Mouse (Mus musculus) limb, embryonic 13.5 days (tissue): ENCODE data around the gene Mysm1. TPM values are rescaled to one million over a fixed set of nuclear protein-coding genes. Genes with fewer than 3 reads are reported as not detected.

Experiments used
- ATAC-seq: fragments of 200-750 bp; cut with Nextera tagmentation; 2 replicates; pipeline ENCODE4 v1.8.0; 2017; ENCODE audit warnings: low read depth, moderate number of reproducible peaks, moderate TSS enrichment; ENCODE audit not compliant: low FRiP score
- H3K27ac ChIP-seq: fragments of 300-500 bp; sonication (generic); 2 replicates; pipeline ENCODE4 v1.5.1; 2015; ENCODE audit warnings: inconsistent platforms, mild to moderate bottlenecking, moderate library complexity
- H3K27me3 ChIP-seq: fragments of 300-500 bp; sonication (generic); 2 replicates; pipeline ENCODE4 v1.6.1; 2015; ENCODE audit warnings: mild to moderate bottlenecking, inconsistent platforms
- H3K36me3 ChIP-seq: fragments of 300-500 bp; sonication (generic); 2 replicates; pipeline ENCODE4 v1.6.1; 2015; ENCODE audit warnings: inconsistent platforms, mild to moderate bottlenecking, moderate library complexity
- H3K4me1 ChIP-seq: fragments of 300-500 bp; sonication (generic); 2 replicates; pipeline ENCODE4 v1.6.1; 2015; ENCODE audit warnings: inconsistent platforms
- H3K4me2 ChIP-seq: fragments of 300-500 bp; sonication (generic); replicated peaks from 2 replicates; pipeline ENCODE4 v1.6.1; 2015; ENCODE audit warnings: inconsistent platforms, mild to moderate bottlenecking, moderate library complexity
- H3K4me3 ChIP-seq: fragments of 300-500 bp; sonication (generic); 2 replicates; pipeline ENCODE4 v1.5.1; 2015; ENCODE audit warnings: moderate library complexity, mild to moderate bottlenecking, inconsistent platforms
- H3K9ac ChIP-seq: fragments of 300-500 bp; sonication (generic); 2 replicates; pipeline ENCODE4 v1.6.1; 2015; ENCODE audit warnings: mild to moderate bottlenecking, inconsistent platforms
- H3K9me3 ChIP-seq: fragments of 300-500 bp; sonication (generic); 2 replicates; pipeline ENCODE4 v1.6.1; 2016; ENCODE audit warnings: inconsistent platforms
- WGBS: fragments of 180-500 bp; shearing (Covaris S2); methylation state at CpG from one replicate; pipeline ENCODE4 v1.1.7; 2015; 5-methylcytosine and 5-hydroxymethylcytosine counted together
- polyA plus RNA-seq: library from polyadenylated mRNA; unstranded; fragments of >200 nt; fragmentation: Nextera tagmentation; extraction: Ambion mirVana; gene quantifications from 2 replicates; pipeline ENCODE4 v1.2.1, GENCODE M21; 2015

The Mysm1 gene
- polyA plus RNA-seq, 1 experiment from 2014 or later = 34.2 TPM

DNA sequence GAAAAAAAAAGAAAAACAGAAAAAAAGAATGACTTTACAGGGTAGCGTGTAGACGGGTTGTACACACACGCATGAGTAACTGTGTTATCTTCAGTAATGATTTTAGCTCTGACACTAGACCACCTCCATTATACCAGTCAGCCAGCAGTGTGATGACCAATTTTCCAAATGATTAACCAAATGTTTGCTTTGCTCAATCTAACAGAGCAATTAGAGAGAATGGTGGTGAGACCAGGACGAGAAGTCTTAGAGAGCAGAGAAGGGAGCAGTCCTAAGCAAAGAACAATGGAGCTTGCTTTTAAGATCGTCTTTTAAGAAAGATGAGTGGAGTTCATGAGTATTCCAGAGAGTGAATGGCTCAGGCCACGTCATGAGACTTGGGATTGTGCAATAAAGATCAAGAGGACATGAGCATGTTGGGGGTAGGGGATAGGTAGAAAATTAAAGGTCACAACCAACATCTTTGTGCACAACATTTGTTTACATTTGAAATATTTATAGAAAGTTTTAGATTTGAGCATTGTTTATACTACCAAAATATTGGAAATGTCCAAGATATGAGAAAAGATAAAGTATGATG, 26.4 kb upstream of the Mysm1 start:
- Histone ChIP-seq H3K4me1 (no peaks in the 10 kb centered on the region), H3K9ac (no peak overlapping the region), H3K4me3 (no peak overlapping the region), H3K36me3 (no peaks in the 10 kb centered on the region), H3K27ac (no peak overlapping the region), H3K27me3 (0 out of 2 replicates have a peak, but pooled peaks cover 2% of the 10 kb centered on the region), H3K4me2 (no peak overlapping the region), H3K9me3 (no peaks in the 10 kb centered on the region)
- ATAC-seq = no peak
- WGBS = 83% methylated on average over 6 of the region's 6 CpGs

GRCm38 (mm10) chr4:95001043-95001775, 22.3 kb upstream of the Mysm1 start:
- WGBS = 48% methylated on average over 6 of the region's 6 CpGs

GRCm38 (mm10) chr4:95000147-95000546, 21.2 kb upstream of the Mysm1 start:
- H3K9ac ChIP-seq = no peak overlapping the region

More at GRCm38 (mm10) chr4:95001043-95001775, 22.3 kb upstream of the Mysm1 start:
- no peak overlapping the region for H3K9ac ChIP-seq
- no peaks in the 10 kb centered on the region for H3K9me3 ChIP-seq
- no peaks in the 10 kb centered on the region for H3K4me1 ChIP-seq
- H3K4me2 ChIP-seq = no peak overlapping the region
- no peak for ATAC-seq
- H3K4me3 ChIP-seq = no peak overlapping the region
- no peaks in the 10 kb centered on the region for H3K36me3 ChIP-seq
- no peaks in the 10 kb centered on the region for H3K27me3 ChIP-seq
- no peak overlapping the region for H3K27ac ChIP-seq

GRCm38 (mm10) chr4:94999249-94999648, 20.3 kb upstream of the Mysm1 start:
- H3K36me3 ChIP-seq = no peaks in the 10 kb centered on the region
- no peak overlapping the region for H3K4me2 ChIP-seq
- H3K4me3 ChIP-seq = no peak overlapping the region
- 60% methylated on average over 3 of the region's 3 CpGs for WGBS
- no peaks in the 10 kb centered on the region for H3K27me3 ChIP-seq
- peaks cover 4% of the 10 kb centered on the region for H3K4me1 ChIP-seq
- H3K27ac ChIP-seq = no peak overlapping the region
- no peak overlapping the region for H3K9ac ChIP-seq
- ATAC-seq = no peak
- no peaks in the 10 kb centered on the region for H3K9me3 ChIP-seq

More at GRCm38 (mm10) chr4:95000147-95000546, 21.2 kb upstream of the Mysm1 start:
- Histone ChIP-seq H3K27me3 (no peaks in the 10 kb centered on the region), H3K4me1 (peaks cover 4% of the 10 kb centered on the region), H3K27ac (no peak overlapping the region), H3K9me3 (no peaks in the 10 kb centered on the region), H3K36me3 (no peaks in the 10 kb centered on the region), H3K4me2 (no peak overlapping the region), H3K4me3 (no peak overlapping the region)
- no peak for ATAC-seq
- WGBS = 79% methylated on average over 1 of the region's 1 CpGs

GRCm38 (mm10) chr4:94995862-94996261, 17.0 kb upstream of the Mysm1 start:
- H3K27me3 ChIP-seq = no peaks in the 10 kb centered on the region
- no peaks in the 10 kb centered on the region for H3K9me3 ChIP-seq
- no peak overlapping the region for H3K4me3 ChIP-seq
- WGBS = 74% methylated on average over 4 of the region's 4 CpGs
- H3K4me2 ChIP-seq = no peak overlapping the region
- H3K27ac ChIP-seq = no peak overlapping the region
- H3K4me1 ChIP-seq = peaks cover 4% of the 10 kb centered on the region
- H3K9ac ChIP-seq = no peak overlapping the region
- no peak for ATAC-seq
- no peaks in the 10 kb centered on the region for H3K36me3 ChIP-seq

- H3K9ac ChIP-seq = no peak overlapping the region
- no peak overlapping the region for H3K4me2 ChIP-seq
- 45% methylated on average over 3 of the region's 3 CpGs for WGBS
- H3K9me3 ChIP-seq = no peaks in the 10 kb centered on the region
- no peaks in the 10 kb centered on the region for H3K27me3 ChIP-seq
- H3K36me3 ChIP-seq = no peaks in the 10 kb centered on the region
- ATAC-seq = no peak
- no peaks in the 10 kb centered on the region for H3K4me1 ChIP-seq
- H3K4me3 ChIP-seq = no peak overlapping the region
- no peak overlapping the region for H3K27ac ChIP-seq
These were observed 11.3 kb upstream of the Mysm1 start for GRCm38 (mm10) chr4:94990204-94990603.

DNA sequence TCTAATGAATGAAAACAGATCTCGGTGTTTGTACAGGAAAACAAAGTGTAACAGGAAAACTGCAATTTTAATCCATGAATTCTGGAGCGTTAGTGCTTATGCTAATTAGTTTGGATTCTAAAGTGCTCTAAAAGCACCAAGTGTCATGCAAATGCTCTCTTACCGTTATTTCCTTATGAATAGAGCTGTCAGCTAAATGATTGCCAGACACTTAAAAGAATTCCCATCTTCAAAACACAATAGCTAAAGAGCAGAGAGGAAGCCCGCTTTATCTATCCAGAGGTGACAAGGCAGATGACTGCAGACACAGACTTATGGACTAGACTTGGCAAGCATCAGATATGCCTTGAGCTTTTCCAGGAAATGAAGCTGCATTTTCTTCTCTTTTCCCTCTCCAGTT, 8.8 kb upstream of the Mysm1 start:
- WGBS = 56% methylated on average over 4 of the region's 4 CpGs
- Histone ChIP-seq H3K27ac (no peak overlapping the region), H3K4me3 (no peak overlapping the region), H3K4me2 (no peak overlapping the region), H3K27me3 (no peaks in the 10 kb centered on the region), H3K4me1 (no peaks in the 10 kb centered on the region), H3K9ac (no peak overlapping the region), H3K36me3 (no peaks in the 10 kb centered on the region), H3K9me3 (no peaks in the 10 kb centered on the region)
- no peak for ATAC-seq

DNA sequence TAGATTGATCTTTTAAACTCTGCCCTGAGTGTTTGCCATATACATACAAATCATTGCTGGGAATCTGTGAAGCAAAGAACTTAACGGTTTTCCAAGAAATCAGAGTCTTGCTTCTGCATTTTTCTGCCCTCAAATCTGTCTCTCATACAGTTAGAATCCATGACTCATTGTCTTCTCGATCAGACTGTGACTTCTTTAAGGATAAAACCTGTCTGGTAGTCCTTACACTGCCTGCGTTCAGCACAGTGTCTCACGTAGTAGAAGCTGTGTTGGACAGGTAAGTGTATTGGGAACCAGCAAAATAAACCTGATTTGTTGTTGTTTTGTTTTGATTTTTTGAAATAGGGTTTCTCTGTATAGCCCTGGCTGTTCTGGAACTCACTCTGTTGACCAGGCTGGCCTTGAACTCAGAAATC, 608 bp upstream of the Mysm1 start:
- H3K4me3 ChIP-seq = peak overlapping the region; percentile 86
- H3K4me1 ChIP-seq = peaks cover 15% of the 10 kb centered on the region
- peaks cover 9% of the 10 kb centered on the region; the same call in 1 of the 2 replicates for H3K36me3 ChIP-seq
- H3K27ac ChIP-seq = 0 out of 2 replicates have a peak overlapping the region, but pooled peaks have one; percentile 16
- no peak for ATAC-seq
- peak overlapping the region; percentile 92 for H3K9ac ChIP-seq
- peak overlapping the region; percentile 81 for H3K4me2 ChIP-seq
- no peaks in the 10 kb centered on the region for H3K9me3 ChIP-seq
- H3K27me3 ChIP-seq = no peaks in the 10 kb centered on the region
- WGBS = 48% methylated on average over 4 of the region's 4 CpGs

DNA sequence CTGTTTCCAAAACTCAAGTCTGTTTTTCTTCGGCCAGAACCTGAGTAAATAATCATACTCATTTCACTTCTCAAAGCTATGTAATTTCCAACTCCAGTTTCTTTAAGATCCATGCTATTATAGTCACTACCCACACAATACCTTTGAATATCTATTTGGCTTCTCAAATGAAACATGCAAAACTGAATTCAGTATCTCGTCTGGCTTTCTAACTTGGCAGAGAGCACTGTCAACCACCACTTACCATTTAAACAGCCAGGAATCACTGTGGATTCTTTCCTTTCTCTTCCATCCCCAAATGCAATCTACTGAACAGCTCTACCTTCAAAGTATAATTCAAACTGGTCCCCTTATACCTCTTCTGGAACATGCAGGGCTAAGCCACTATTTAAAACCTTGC, 5.6 kb downstream of the Mysm1 start:
- WGBS = 92% methylated on average over 2 of the region's 2 CpGs
- no peak for ATAC-seq
- peaks cover 42% of the 10 kb centered on the region for H3K36me3 ChIP-seq
- no peaks in the 10 kb centered on the region for H3K9me3 ChIP-seq
- no peak overlapping the region for H3K9ac ChIP-seq
- peaks cover 13% of the 10 kb centered on the region for H3K4me1 ChIP-seq
- no peaks in the 10 kb centered on the region for H3K27me3 ChIP-seq
- H3K27ac ChIP-seq = no peak overlapping the region
- no peak overlapping the region for H3K4me3 ChIP-seq
- no peak overlapping the region for H3K4me2 ChIP-seq

DNA sequence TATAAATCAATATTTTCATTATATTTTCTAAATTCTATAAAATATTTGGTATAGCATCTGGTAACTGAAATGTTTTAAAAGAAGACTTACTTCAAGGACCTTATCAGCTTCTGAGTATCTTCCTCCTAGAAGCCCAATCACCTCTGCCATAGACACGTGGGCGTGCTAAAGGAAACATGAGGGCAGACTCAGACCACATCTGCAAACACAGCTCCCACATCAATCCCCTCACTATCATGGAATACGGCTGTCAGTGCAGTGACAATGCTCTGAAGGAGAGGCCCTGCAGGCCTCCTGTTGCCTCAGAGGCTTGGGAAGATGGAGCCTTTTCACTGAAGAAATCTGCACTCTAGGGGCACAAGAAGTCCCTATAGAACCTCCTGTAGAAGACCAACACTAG, 26.1 kb downstream of the Mysm1 start:
- Histone ChIP-seq H3K36me3 (peaks cover 67% of the 10 kb centered on the region), H3K9me3 (no peaks in the 10 kb centered on the region), H3K4me3 (no peak overlapping the region), H3K9ac (no peak overlapping the region), H3K4me2 (no peak overlapping the region), H3K4me1 (no peaks in the 10 kb centered on the region), H3K27me3 (no peaks in the 10 kb centered on the region), H3K27ac (no peak overlapping the region)
- ATAC-seq = no peak
- WGBS = 84% methylated on average over 3 of the region's 3 CpGs

DNA sequence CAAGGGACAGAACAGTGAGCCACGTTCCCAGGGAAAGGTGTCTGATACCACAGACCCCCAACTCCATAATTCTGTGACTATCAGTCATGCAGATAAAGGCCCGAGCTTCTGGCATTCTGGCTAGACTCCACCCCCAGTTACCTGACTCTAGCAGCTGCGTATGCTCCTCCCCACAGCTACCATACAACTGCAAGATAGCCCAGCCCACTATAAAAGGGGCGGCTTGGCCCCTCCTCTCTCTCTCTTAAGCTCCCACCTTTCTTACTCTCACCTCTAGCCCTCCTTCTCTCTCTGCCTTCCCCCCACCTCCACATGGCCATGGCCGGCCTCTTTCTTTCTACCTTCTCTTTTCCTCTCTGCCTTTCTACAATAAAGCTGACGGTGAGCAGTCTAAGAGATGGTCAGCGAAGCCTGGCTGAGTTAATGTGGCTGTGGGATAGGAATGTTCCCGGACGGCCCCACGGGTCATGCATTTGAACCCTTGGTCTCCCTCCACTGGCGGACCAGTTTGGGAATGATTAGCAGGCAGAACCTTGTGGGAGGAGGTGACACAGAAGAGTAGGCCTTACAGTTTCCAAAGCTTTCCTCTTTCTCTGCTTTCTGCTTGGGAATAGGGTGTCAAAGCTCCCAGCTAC, 37.6 kb downstream of the Mysm1 start:
- whole genome bisulfite sequencing = 78% methylated on average over 11 of the region's 11 CpGs
- Histone ChIP-seq H3K4me2 (no peak overlapping the region), H3K36me3 (peaks cover 66% of the 10 kb centered on the region), H3K4me1 (no peaks in the 10 kb centered on the region), H3K9me3 (no peaks in the 10 kb centered on the region), H3K27ac (no peak overlapping the region), H3K27me3 (no peaks in the 10 kb centered on the region), H3K4me3 (no peak overlapping the region), H3K9ac (no peak overlapping the region)
- ATAC-seq = no peak

DNA sequence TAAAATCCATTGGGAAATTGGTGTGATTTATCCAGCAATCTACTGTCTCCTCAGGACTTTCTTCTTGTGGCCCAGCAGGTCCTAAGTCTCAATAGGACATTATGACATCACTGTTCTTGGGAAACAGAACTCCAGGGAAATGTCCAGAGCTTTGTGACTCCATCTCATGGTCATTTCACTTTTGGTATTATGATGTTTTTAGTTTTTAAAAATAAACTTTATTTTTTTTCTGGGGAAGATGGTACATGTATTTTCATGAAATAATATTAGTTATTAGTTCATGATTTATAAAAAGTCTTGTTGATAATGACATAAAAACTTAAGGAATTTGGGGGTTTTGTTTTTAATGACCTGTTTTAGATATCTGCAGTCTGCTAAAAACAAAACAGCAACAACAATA, 50.2 kb downstream of the Mysm1 start, which contains the start of gene Eqtn:
Gene Eqtn, minus strand, starts transcription at position 101 of the 400 bp plus-strand sequence.
- Histone ChIP-seq H3K4me1 (no peaks in the 10 kb centered on the region), H3K4me2 (no peak within 1 kb of the TSS), H3K4me3 (no peak within 1 kb of the TSS), H3K9ac (no peak within 1 kb of the TSS), H3K27ac (no peak within 1 kb of the TSS), H3K36me3 (no peaks in the 10 kb centered on the region), H3K27me3 (no peaks in the 10 kb centered on the region), H3K9me3 (no peaks in the 10 kb centered on the region)
- ATAC-seq = no peak
